Mouse (Mus musculus): ENCODE measurements around the gene Ano6. TPM values are rescaled to one million over a fixed set of nuclear protein-coding genes. Genes with fewer than 3 reads are reported as not detected.

Ano6 gene
- total and polyA plus RNA-seq, 3 experiments, result 14.9 to 27.0 (median 18.4) TPM

GRCm38 (mm10) chr15:95910099-95910780 lies 119.6 kb downstream of the Ano6 start:
- in situ Hi-C loops (cut with MboI; ENCODE audit: low pct_ligation_motif_present, low pct_unique_long_range_greater_than_20kb, low sequenced_read_pairs), result no loop called here
- dilution Hi-C loops (cut with MboI; ENCODE audit: extremely low pct_ligation_motif_present, extremely low pct_unique_long_range_greater_than_20kb, low sequenced_read_pairs), result no loop called here

DNA sequence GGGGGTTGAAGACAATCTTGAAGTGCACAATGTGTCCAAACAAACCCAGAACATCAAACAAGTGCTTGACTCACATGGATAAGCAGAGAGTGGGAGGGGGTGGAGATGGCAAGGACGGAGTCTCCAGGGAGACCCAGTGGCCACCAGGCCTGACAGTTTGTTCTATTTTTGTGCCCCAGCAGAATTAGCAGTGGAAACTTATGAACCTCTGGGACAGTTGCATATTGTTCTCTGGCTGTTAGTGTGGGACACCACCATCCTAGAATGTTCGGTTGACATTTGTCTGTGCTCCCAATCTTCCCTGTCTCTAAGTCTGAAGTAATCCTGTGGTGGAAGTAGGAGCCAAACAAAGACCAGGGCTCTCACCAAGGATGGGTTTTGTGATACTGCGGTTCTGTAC lies 124.3 kb downstream of the Ano6 start:
- Histone ChIP-seq H3K79me2 (replicated peaks; ENCODE audit: control insufficient read depth, extremely low read depth, insufficient read depth, poor library complexity, severe bottlenecking) (no peaks in the 10 kb centered on the region), H3K9me3 (replicated peaks; ENCODE audit: low read length) (no peaks in the 10 kb centered on the region), H3K4me2 (ENCODE audit: insufficient read depth, low read depth, poor library complexity, severe bottlenecking) (no peak overlapping the region), H3K27ac (ENCODE audit: insufficient read depth, low read depth) (0 out of 2 replicates have a peak overlapping the region, but pooled peaks have one; percentile 34), H3K4me3 (replicated peaks in 1 of 3; ENCODE audit: low read depth in 2 of 3, low read length in 2 of 3, poor library complexity in 1 of 3) (no peak overlapping the region), H3K36me3 (replicated peaks in 1 of 2; ENCODE audit: control insufficient read depth in 1 of 2, insufficient read depth in 1 of 2, low read length in 1 of 2) (peaks cover 27 to 68% of the 10 kb centered on the region in 2 experiments), H3K4me1 (ENCODE audit: control insufficient read depth in 1 of 2, insufficient read depth in 2 of 2) (peaks cover 11 to 29% of the 10 kb centered on the region in 2 experiments), H3K27me3 (replicated peaks) (no peaks in the 10 kb centered on the region), H3K9ac (ENCODE audit: insufficient read depth, low read depth) (no peak overlapping the region)
- DNase-seq (ENCODE audit: extremely low read depth), result peak; percentile 49
- dilution Hi-C loops (cut with MboI; ENCODE audit: extremely low pct_ligation_motif_present, extremely low pct_unique_long_range_greater_than_20kb, low sequenced_read_pairs) (no loop called here), in situ Hi-C loops (cut with MboI; ENCODE audit: low pct_ligation_motif_present, low pct_unique_long_range_greater_than_20kb, low sequenced_read_pairs) (no loop called here)
- no peak for TF ChIP-seq MXI1 (IDR thresholded peaks at IDR 0.05; ENCODE audit: low read depth, low read length)
- peak; percentile 94 for TF ChIP-seq MEF2A (IDR thresholded peaks at IDR 0.05; ENCODE audit: borderline replicate concordance, low read depth, low read length)
- TF ChIP-seq SMC3 (IDR thresholded peaks at IDR 0.05; ENCODE audit: low read depth, low read length), result no peak
- TF ChIP-seq EP300 (IDR thresholded peaks at IDR 0.05; ENCODE audit: low read length), result peak; percentile 50
- TF ChIP-seq TCF12 (IDR thresholded peaks at IDR 0.05; ENCODE audit: low read depth, low read length), result peak; percentile 29; the same call in 1 of the 2 replicates
- TF ChIP-seq ETS1 (conservative IDR thresholded peaks at IDR 0.05; ENCODE audit: low read depth, low read length), result peak; percentile 40

More at GRCm38 (mm10) chr15:95910099-95910780, 119.6 kb downstream of the Ano6 start:
- Histone ChIP-seq H3K4me1 (ENCODE audit: control insufficient read depth in 1 of 2, insufficient read depth in 2 of 2) (peaks cover 15 to 48% of the 10 kb centered on the region in 2 experiments), H3K4me3 (replicated peaks in 1 of 3; ENCODE audit: low read depth in 2 of 3, low read length in 2 of 3, poor library complexity in 1 of 3) (no peak overlapping the region), H3K4me2 (ENCODE audit: insufficient read depth, low read depth, poor library complexity, severe bottlenecking) (no peak overlapping the region), H3K9me3 (replicated peaks; ENCODE audit: low read length) (no peaks in the 10 kb centered on the region), H3K79me2 (replicated peaks; ENCODE audit: control insufficient read depth, extremely low read depth, insufficient read depth, poor library complexity, severe bottlenecking) (no peaks in the 10 kb centered on the region), H3K9ac (ENCODE audit: insufficient read depth, low read depth) (no peak overlapping the region), H3K27me3 (replicated peaks) (no peaks in the 10 kb centered on the region), H3K27ac (ENCODE audit: insufficient read depth, low read depth) (no peak overlapping the region), H3K36me3 (replicated peaks in 1 of 2; ENCODE audit: control insufficient read depth in 1 of 2, insufficient read depth in 1 of 2, low read length in 1 of 2) (peaks cover 11 to 48% of the 10 kb centered on the region in 2 experiments)
- DNase-seq (ENCODE audit: extremely low read depth), result no peak
- TF ChIP-seq NRF1 (IDR thresholded peaks at IDR 0.05; ENCODE audit: low read depth, low read length) (no peak), MAFK (IDR thresholded peaks at IDR 0.05; ENCODE audit: insufficient replicate concordance, low read length) (no peak), MEF2A (IDR thresholded peaks at IDR 0.05; ENCODE audit: borderline replicate concordance, low read depth, low read length) (no peak), USF1 (IDR thresholded peaks at IDR 0.05; ENCODE audit: low read depth, low read length) (no peak)

- no peak for DNase-seq (ENCODE audit: extremely low read depth)
- in situ Hi-C loops (cut with MboI; ENCODE audit: low pct_ligation_motif_present, low pct_unique_long_range_greater_than_20kb, low sequenced_read_pairs), result no loop called here
- H3K9ac ChIP-seq (ENCODE audit: insufficient read depth, low read depth), result no peak overlapping the region
- H3K9me3 ChIP-seq (replicated peaks; ENCODE audit: low read length), result no peaks in the 10 kb centered on the region
- no peaks in the 10 kb centered on the region for H3K79me2 ChIP-seq (replicated peaks; ENCODE audit: control insufficient read depth, extremely low read depth, insufficient read depth, poor library complexity, severe bottlenecking)
- H3K4me2 ChIP-seq (ENCODE audit: insufficient read depth, low read depth, poor library complexity, severe bottlenecking), result no peak overlapping the region
- H3K27me3 ChIP-seq (replicated peaks), result no peaks in the 10 kb centered on the region
- TF ChIP-seq POLR2A (IDR thresholded peaks at IDR 0.05; ENCODE audit: low read depth, low read length) (no peak), IRF4 (IDR thresholded peaks at IDR 0.05; ENCODE audit: low read depth, low read length) (no peak), RCOR1 (conservative IDR thresholded peaks at IDR 0.05; ENCODE audit: low read depth, low read length) (no peak), CHD1 (IDR thresholded peaks at IDR 0.05; ENCODE audit: low read depth, low read length) (no peak), NRF1 (IDR thresholded peaks at IDR 0.05; ENCODE audit: low read depth, low read length) (no peak), BHLHE40 (IDR thresholded peaks at IDR 0.05; ENCODE audit: low read depth, low read length) (no peak), MAX (IDR thresholded peaks at IDR 0.05; ENCODE audit: low read length) (no peak), ZMIZ1 (IDR thresholded peaks at IDR 0.05; ENCODE audit: low read depth, low read length) (no peak), ELF1 (IDR thresholded peaks at IDR 0.05; ENCODE audit: low read depth, low read length) (no peak), RAD21 (IDR thresholded peaks at IDR 0.05; ENCODE audit: low read depth, low read length) (no peak), POLR2AphosphoS2 (IDR thresholded peaks at IDR 0.05; ENCODE audit: low read depth, low read length) (no peak), USF2 (conservative IDR thresholded peaks at IDR 0.05; ENCODE audit: low read depth, low read length) (no peak), CTCF (conservative IDR thresholded peaks at IDR 0.05 in 1 of 2, IDR thresholded peaks at IDR 0.05 in 1 of 2; ENCODE audit: low read depth in 2 of 2, low read length in 2 of 2) (no peak), TBP (conservative IDR thresholded peaks at IDR 0.05; ENCODE audit: low read depth, low read length) (no peak), MYC (IDR thresholded peaks at IDR 0.05; ENCODE audit: low read depth, low read length) (no peak), MAFK (IDR thresholded peaks at IDR 0.05; ENCODE audit: insufficient replicate concordance, low read length) (no peak)
- H3K27ac ChIP-seq (ENCODE audit: insufficient read depth, low read depth), result no peak overlapping the region
- no peak overlapping the region for H3K4me3 ChIP-seq (replicated peaks in 1 of 3; ENCODE audit: low read depth in 2 of 3, low read length in 2 of 3, poor library complexity in 1 of 3)
- peaks cover 29 to 68% of the 10 kb centered on the region in 2 experiments for H3K36me3 ChIP-seq (replicated peaks in 1 of 2; ENCODE audit: control insufficient read depth in 1 of 2, insufficient read depth in 1 of 2, low read length in 1 of 2)
- H3K4me1 ChIP-seq (ENCODE audit: control insufficient read depth in 1 of 2, insufficient read depth in 2 of 2), result peaks cover 11 to 29% of the 10 kb centered on the region in 2 experiments
- dilution Hi-C loops (cut with MboI; ENCODE audit: extremely low pct_ligation_motif_present, extremely low pct_unique_long_range_greater_than_20kb, low sequenced_read_pairs), result no loop called here
Measured at GRCm38 (mm10) chr15:95915477-95915876, 124.8 kb downstream of the Ano6 start.

Measured in CH12.LX (cell line).